In genomic region chr5:34242224-34242963, GRCm38 (mm10) we compare ENCODE assay signal across 8 mouse cellular contexts. TPM values are rescaled to one million over a fixed set of nuclear protein-coding genes. Genes with fewer than 3 reads are reported as not detected.
A peak's percentile ranks its signal among the peaks of the same experiment; 100 is the strongest.
DNase-seq lines count a peak whose midpoint lies in the region; ATAC-seq lines count a peak whose summit lies in the region.

No protein-coding gene starts in this region.

- H3K36me3 ChIP-seq in intestine, embryonic 14.5 days (ENCODE audit: control insufficient read depth, insufficient read depth, low read length): no peaks in the 10 kb centered on the region
- H3K36me3 ChIP-seq in intestine, embryonic 16.5 days (ENCODE audit: control insufficient read depth, insufficient read depth, low read length): no peaks in the 10 kb centered on the region
- no peaks in the 10 kb centered on the region for H3K36me3 ChIP-seq in kidney, embryonic 16.5 days (ENCODE audit: insufficient read depth, low read length)
- no peaks in the 10 kb centered on the region for H3K36me3 ChIP-seq in liver, embryonic 11.5 days (ENCODE audit: control insufficient read depth, insufficient read depth, low read length)

- H3K4me3 ChIP-seq in intestine, embryonic 14.5 days (ENCODE audit: low read depth, low read length): no peak overlapping the region
- no peak overlapping the region for H3K4me3 ChIP-seq in intestine, embryonic 16.5 days (ENCODE audit: low read length)
- no peak overlapping the region for H3K4me3 ChIP-seq in kidney, embryonic 16.5 days (ENCODE audit: low read length)
- H3K4me3 ChIP-seq in liver, embryonic 11.5 days (ENCODE audit: low read depth, low read length): no peak overlapping the region

- no peak overlapping the region for H3K9ac ChIP-seq in intestine, embryonic 14.5 days (ENCODE audit: low read length)
- H3K9ac ChIP-seq in intestine, embryonic 16.5 days (ENCODE audit: low read depth, low read length): no peak overlapping the region
- no peak overlapping the region for H3K9ac ChIP-seq in kidney, embryonic 16.5 days (replicated peaks; ENCODE audit: low read length)
- H3K9ac ChIP-seq in liver, embryonic 11.5 days (ENCODE audit: low read depth, low read length): no peak overlapping the region

- peak overlapping the region; percentile 24 for H3K4me2 ChIP-seq in intestine, embryonic 14.5 days (ENCODE audit: low read length)
- H3K4me2 ChIP-seq in intestine, embryonic 16.5 days (ENCODE audit: low read depth, low read length): no peak overlapping the region
- no peak overlapping the region for H3K4me2 ChIP-seq in kidney, embryonic 16.5 days (replicated peaks; ENCODE audit: low read depth, low read length)
- peak overlapping the region; percentile 28; the same call in 1 of the 2 replicates for H3K4me2 ChIP-seq in liver, embryonic 11.5 days

- 0 out of 2 replicates have a peak, but pooled peaks cover 2% of the 10 kb centered on the region for H3K4me1 ChIP-seq in intestine, embryonic 14.5 days (replicated peaks; ENCODE audit: control insufficient read depth, insufficient read depth, low read length)
- no peaks in the 10 kb centered on the region for H3K4me1 ChIP-seq in intestine, embryonic 16.5 days (ENCODE audit: control insufficient read depth, insufficient read depth, low read length)
- H3K4me1 ChIP-seq in kidney, embryonic 16.5 days (ENCODE audit: insufficient read depth, low read length): 0 out of 2 replicates have a peak, but pooled peaks cover 4% of the 10 kb centered on the region
- peaks cover 10% of the 10 kb centered on the region for H3K4me1 ChIP-seq in liver, embryonic 11.5 days (replicated peaks; ENCODE audit: control insufficient read depth, insufficient read depth, low read length)

- no peak for ATAC-seq in intestine, embryonic 14.5 days (replicated peaks; ENCODE audit: low FRiP score, low TSS enrichment, low read depth)
- no peak; the same call in 1 of the 2 replicates for ATAC-seq in intestine, embryonic 16.5 days
- peak; percentile 65; the same call in 1 of the 2 replicates for ATAC-seq in kidney, embryonic 16.5 days (ENCODE audit: low FRiP score, low TSS enrichment)
- peak; percentile 65 for ATAC-seq in liver, embryonic 11.5 days (replicated peaks; ENCODE audit: low FRiP score)

- H3K27me3 ChIP-seq in intestine, embryonic 14.5 days (replicated peaks; ENCODE audit: control insufficient read depth, insufficient read depth, low read length): no peaks in the 10 kb centered on the region
- H3K27me3 ChIP-seq in intestine, embryonic 16.5 days (replicated peaks; ENCODE audit: control insufficient read depth, insufficient read depth, low read length): no peaks in the 10 kb centered on the region
- H3K27me3 ChIP-seq in kidney, embryonic 16.5 days (ENCODE audit: insufficient read depth, low read length): no peaks in the 10 kb centered on the region
- no peaks in the 10 kb centered on the region for H3K27me3 ChIP-seq in liver, embryonic 11.5 days (replicated peaks; ENCODE audit: control insufficient read depth, insufficient read depth, low read length)

- DNase-seq in intestine, embryonic 14.5 days (ENCODE audit: low spot score): peak; percentile 57
- DNase-seq in c-Kit-positive CD71-positive TER-119-negative erythroid progenitor cells, embryonic 14.5 days (ENCODE audit: low read depth): peak; percentile 38
- DNase-seq in heart, adult 11 months: peak; percentile 98
- DNase-seq in liver, embryonic 11.5 days (ENCODE audit: low spot score): peak; percentile 51
- DNase-seq in retina, postnatal 7 days (ENCODE audit: low read depth, low spot score): peak; percentile 30
- DNase-seq in spleen, postnatal 10 days (ENCODE audit: low spot score in 2 of 2): no peak

- no peaks in the 10 kb centered on the region for H3K9me3 ChIP-seq in intestine, embryonic 14.5 days (ENCODE audit: control insufficient read depth, low read length)
- H3K9me3 ChIP-seq in intestine, embryonic 16.5 days (ENCODE audit: control insufficient read depth, low read length): no peaks in the 10 kb centered on the region
- no peaks in the 10 kb centered on the region for H3K9me3 ChIP-seq in kidney, embryonic 16.5 days (ENCODE audit: low read length)
- H3K9me3 ChIP-seq in liver, embryonic 11.5 days (ENCODE audit: control insufficient read depth, low read length): no peaks in the 10 kb centered on the region

- H3K27ac ChIP-seq in intestine, embryonic 14.5 days (ENCODE audit: low read depth): no peak overlapping the region
- H3K27ac ChIP-seq in intestine, embryonic 16.5 days (ENCODE audit: low read length): no peak overlapping the region
- peak overlapping the region; percentile 41 for H3K27ac ChIP-seq in kidney, embryonic 16.5 days (ENCODE audit: low read length)
- H3K27ac ChIP-seq in liver, embryonic 11.5 days (ENCODE audit: low read depth, low read length): no peak overlapping the region

- WGBS in intestine, embryonic 14.5 days: 20% methylated on average over 15 of the region's 15 CpGs
- 26% methylated on average over 15 of the region's 15 CpGs for WGBS in intestine, embryonic 16.5 days
- WGBS in kidney, embryonic 16.5 days: 25% methylated on average over 15 of the region's 15 CpGs
- WGBS in liver, embryonic 11.5 days: 25% methylated on average over 15 of the region's 15 CpGs

RNA-seq across cellular contexts. Expression of gene Zfyve28, which starts 45.9 kb away (rescaled TPM):
- 0.27 and 0.55 TPM in 2 replicates for polyA plus RNA-seq in intestine, embryonic 14.5 days (2014; fragmentation: Nextera tagmentation; extraction: Ambion mirVana)
- polyA plus RNA-seq in intestine, embryonic 16.5 days (2015; fragmentation: Nextera tagmentation; extraction: Ambion mirVana): 0.28 and 0.42 TPM in 2 replicates
- 0.21 and 0.34 TPM in 2 replicates for polyA plus RNA-seq in kidney, embryonic 16.5 days (2015; fragmentation: Nextera tagmentation; extraction: Ambion mirVana)
- 0.22 TPM in 1 of 2 replicates, not detected in the other for polyA plus RNA-seq in liver, embryonic 11.5 days (2014; fragmentation: Nextera tagmentation; extraction: Ambion mirVana)

RNA-seq across cellular contexts. Expression of gene Cfap99, which starts 46.0 kb away (rescaled TPM):
- polyA plus RNA-seq in intestine, embryonic 14.5 days (2014; fragmentation: Nextera tagmentation; extraction: Ambion mirVana): not detected in 2 replicates
- polyA plus RNA-seq in intestine, embryonic 16.5 days (2015; fragmentation: Nextera tagmentation; extraction: Ambion mirVana): not detected in 2 replicates
- polyA plus RNA-seq in kidney, embryonic 16.5 days (2015; fragmentation: Nextera tagmentation; extraction: Ambion mirVana): not detected in 2 replicates
- not detected in 2 replicates for polyA plus RNA-seq in liver, embryonic 11.5 days (2014; fragmentation: Nextera tagmentation; extraction: Ambion mirVana)

RNA-seq across cellular contexts. Expression of gene Mxd4, which starts 54.9 kb away (rescaled TPM):
- 26.2 and 29.1 TPM in 2 replicates for polyA plus RNA-seq in intestine, embryonic 14.5 days (2014; fragmentation: Nextera tagmentation; extraction: Ambion mirVana)
- polyA plus RNA-seq in intestine, embryonic 16.5 days (2015; fragmentation: Nextera tagmentation; extraction: Ambion mirVana): 20.2 TPM in 2 replicates
- 50.2 and 50.9 TPM in 2 replicates for polyA plus RNA-seq in kidney, embryonic 16.5 days (2015; fragmentation: Nextera tagmentation; extraction: Ambion mirVana)
- 8.5 and 12.5 TPM in 2 replicates for polyA plus RNA-seq in liver, embryonic 11.5 days (2014; fragmentation: Nextera tagmentation; extraction: Ambion mirVana)

Comparison
In these comparisons a context has a peak if more than half of its experiments do, and no peak if none do; other contexts are left out.
1. H3K4me2 ChIP-seq: peak in intestine, embryonic 14.5 days (single experiment) and liver, embryonic 11.5 days (single experiment); none in intestine, embryonic 16.5 days (single experiment) and kidney, embryonic 16.5 days (single experiment).
2. ATAC-seq: peak in kidney, embryonic 16.5 days (single experiment) and liver, embryonic 11.5 days (single experiment); none in intestine, embryonic 14.5 days (single experiment) and intestine, embryonic 16.5 days (single experiment).
3. DNase-seq: peak in intestine, embryonic 14.5 days (single experiment), c-Kit-positive CD71-positive TER-119-negative erythroid progenitor cells, embryonic 14.5 days (single experiment), heart, adult 11 months (single experiment), liver, embryonic 11.5 days (single experiment) and retina, postnatal 7 days (single experiment); none in spleen, postnatal 10 days (0 of 2).